Mouse (Mus musculus): ENCODE results near the gene Rbp3.

Gene Rbp3

DNA sequence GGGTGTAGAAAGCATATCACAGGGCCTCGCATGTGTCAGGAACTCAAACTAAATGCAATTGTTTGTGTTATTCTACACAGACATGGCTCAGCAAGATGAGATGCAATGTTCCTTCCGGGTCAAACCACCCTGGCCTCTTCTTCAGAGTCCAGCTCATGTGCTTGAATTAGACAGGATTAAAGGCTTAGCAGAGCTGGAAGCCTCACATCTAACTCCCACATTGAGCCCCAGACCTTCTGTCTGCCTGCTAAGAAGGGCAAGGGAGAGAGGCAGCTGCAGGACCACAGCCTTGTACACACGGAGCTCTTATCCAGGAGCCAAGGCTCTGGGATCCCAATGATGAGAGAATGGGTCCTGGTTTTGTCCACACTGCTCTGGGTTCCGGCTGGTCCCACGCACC lies at the start of gene Rbp3:
Rbp3 (plus strand) TSS at position 243 of the 400 bp plus-strand sequence.
- DNase-seq (ENCODE audit: low spot score) = no peak

DNA sequence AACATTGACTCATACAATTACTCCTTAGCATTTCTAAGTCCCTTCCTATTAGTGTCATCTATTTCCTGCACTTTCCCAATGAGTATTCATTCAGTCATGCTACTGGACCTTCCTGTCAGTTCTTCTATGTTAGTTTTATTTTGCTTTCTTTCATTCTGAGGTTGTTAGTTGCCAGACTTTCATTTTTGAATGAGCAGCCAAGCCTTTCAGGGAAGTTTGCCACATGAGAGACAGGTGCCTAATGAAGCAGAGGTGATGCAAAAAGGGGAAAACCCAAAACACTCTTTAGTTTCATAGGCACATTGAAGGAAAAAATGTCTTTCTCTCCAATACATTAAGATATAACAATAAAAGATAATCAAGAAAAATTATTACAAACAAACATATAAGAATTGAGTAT lies 49.0 kb upstream of the Rbp3 start:
- no peak for DNase-seq (ENCODE audit: low spot score)

DNA sequence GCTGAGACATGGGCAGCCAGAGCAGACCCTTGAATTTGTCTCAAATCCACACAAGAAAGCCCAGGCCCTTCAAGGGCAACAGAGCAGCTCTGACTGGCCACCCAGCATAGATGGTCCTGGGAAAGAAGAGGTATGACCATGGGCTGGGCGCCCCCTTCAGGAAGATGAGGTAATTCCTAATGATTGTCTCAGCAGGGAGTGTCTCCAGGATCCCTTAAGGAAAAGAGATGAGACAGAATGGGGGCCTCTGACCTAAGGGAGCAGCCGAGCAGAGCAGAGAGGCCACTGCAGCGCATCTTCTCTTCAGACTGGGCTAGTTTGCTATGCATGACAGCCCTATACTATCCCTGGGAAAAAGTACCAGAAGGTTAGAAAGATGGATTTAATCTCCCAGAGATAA lies 40.1 kb upstream of the Rbp3 start:
- no peak for DNase-seq (ENCODE audit: low spot score)

DNA sequence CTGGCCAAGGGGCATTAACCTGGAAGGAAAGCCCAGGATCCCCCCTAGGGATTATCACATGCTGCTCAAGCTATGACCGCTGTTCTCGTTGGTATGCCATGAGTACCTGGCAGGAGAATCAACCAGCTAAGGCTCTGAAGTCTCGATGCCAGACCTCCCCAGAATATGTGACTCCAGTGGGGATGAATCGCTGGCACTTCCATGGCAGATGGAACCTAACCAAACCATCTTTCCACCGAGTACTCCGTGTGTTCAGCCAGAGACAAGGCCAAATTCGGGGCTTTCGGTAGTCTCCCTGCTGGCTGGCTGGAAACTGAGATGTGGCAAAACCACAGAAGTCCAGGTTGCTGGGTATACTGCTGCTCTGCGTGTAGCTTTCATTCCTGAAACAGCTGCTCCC lies 39.6 kb upstream of the Rbp3 start:
- no peak for DNase-seq (ENCODE audit: low spot score)

DNA sequence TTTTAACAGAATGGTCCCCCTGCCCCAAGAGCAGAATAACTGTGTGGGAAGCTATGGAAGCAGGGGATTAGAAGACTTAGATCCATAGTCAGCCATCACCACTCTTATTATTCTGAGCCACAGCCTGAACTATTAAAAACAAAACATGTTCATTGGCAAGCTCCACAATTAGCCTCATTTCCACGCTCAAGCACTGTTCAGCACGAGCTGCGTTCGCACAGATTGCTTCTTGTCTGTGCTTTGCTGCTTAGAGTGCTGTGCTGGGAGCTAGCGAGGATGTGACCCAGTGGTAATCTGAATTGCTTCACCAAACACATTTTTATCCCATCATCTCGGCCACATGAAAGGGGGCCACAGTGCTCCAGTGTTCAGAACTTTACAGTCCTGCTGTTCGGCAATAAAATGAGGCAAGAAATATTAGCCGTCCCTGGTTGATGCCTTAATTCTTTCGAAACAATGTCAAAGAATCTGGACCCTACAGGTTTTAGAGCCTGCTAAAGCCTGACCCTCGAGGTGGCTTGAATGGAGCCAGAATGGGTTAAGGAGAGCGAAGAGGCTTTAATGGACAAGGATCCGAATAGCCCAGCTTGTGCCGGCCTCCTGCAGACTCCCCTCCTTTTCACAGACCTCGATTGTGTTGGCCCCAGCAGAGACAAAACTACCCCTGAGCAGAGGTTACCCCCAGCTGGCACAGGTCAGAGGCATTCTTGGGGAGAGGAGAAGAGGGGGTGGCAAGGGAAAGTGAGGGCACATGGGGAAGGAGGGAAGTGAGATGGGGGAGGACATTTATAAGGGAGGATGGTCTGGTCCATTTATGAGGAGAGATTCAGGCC lies 32.9 kb upstream of the Rbp3 start:
- no peak for DNase-seq (ENCODE audit: low spot score)

DNA sequence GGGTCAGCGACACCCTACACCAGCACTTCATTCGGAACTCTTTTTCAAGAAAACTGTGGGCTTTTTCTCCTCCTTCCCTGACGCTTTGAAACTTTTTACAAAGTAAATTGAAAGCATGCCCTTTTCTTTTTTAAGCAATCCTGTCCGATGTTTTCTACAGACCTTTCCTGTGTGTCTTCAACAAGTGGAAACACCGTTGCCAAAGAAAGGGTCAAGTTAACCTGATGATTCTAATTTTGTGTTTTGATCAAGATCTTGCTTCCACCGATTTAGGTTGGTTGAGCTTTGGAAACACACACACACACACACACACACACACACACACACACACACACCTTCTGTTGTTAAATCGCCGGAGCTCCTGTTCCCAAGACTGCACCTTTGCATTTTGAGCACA lies 31.0 kb upstream of the Rbp3 start:
- no peak for DNase-seq (ENCODE audit: low spot score)

DNA sequence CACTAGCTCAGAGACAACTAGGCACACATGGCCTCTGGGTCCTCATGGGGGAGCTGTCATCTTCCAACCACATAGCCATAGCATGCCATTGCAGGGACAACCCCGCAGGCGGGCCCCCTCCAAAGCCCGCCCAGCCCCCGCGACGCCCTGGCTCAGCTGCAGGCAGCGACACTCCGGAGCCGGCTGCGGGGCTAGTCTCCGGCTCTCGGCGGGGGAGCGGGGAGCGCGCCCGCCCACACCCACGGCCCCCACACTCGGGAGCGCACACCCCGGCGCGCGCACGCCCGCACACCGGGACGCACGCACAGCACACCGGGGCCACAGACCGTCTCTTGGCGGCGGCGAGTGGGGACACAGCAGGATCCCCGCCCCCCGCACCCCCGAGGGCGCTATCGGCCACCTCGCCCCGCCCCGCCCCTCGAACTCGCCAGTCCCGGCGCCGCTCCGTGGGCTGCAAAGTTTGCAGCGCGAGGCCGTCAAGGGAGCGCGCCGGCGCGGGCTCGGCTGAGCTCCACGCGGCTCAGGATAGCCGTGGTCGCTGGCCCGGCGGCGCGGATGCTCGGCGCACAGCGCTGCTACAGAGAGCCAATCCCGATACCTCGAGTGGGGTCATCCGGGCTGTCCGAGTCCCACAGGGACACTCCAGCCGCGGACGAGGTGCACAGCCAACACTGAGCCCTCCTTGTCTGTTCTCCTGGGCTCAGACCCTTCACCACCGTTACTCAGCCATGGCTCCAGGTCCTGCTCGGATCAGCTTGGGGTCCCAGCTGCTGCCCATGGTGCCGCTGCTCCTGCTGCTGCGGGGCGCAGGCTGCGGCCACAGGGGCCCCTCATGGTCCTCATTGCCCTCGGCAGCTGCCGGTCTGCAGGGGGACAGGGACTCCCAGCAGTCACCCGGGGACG lies 30.4 kb upstream of the Rbp3 start, which contains the start of gene Gdf10:
Gdf10 (plus strand) TSS at position 420 of the 903 bp plus-strand sequence.
- no peak for DNase-seq (ENCODE audit: low spot score)

DNA sequence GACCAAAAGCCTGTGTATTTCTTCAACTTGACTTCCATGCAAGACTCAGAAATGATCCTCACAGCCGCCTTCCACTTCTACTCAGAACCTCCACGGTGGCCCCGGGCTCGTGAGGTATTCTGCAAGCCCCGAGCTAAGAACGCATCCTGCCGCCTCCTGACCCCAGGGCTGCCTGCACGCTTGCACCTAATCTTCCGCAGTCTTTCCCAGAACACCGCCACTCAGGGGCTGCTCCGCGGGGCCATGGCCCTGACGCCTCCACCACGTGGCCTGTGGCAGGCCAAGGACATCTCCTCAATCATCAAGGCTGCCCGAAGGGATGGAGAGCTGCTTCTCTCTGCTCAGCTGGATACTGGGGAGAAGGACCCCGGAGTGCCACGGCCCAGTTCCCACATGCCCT lies 21.9 kb upstream of the Rbp3 start:
- no peak for DNase-seq (ENCODE audit: low spot score)

DNA sequence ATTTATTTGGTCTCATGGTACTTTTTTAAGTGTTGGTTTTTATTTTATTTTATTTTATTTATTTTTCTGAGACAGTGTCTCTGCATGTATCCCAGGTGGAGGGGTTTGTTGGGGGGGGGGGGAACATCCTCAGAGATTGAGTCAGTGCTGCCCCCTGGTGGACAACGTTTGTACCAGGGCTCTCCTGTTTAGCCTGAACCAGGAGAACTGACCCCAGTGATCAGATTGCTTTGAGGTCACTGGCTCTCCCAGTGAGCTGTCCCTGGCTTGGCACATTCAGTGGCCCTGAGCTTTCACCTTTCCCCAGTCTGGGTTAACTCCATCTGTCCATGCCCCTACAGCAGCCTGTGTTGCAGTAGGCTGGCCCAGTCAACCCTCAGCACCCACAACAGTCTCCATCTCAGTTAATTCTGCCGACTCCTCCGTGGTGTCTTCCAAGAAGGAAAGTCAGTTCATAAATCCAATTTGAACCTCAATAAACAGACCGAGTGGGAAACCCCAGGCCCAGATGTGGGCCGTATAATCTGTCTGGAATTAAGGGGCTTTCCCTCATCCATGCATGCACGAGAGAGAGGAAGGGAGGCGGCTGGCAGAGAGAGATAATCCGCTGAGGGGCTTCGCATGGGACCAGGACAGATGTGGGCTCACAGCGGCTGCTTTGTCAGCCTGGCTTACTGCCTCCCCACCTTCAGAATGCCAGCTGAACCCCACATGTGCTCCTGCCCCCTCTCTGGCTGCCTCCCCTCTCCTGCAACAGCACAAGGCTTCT lies 20.7 kb upstream of the Rbp3 start:
- no peak for DNase-seq (ENCODE audit: low spot score)

DNA sequence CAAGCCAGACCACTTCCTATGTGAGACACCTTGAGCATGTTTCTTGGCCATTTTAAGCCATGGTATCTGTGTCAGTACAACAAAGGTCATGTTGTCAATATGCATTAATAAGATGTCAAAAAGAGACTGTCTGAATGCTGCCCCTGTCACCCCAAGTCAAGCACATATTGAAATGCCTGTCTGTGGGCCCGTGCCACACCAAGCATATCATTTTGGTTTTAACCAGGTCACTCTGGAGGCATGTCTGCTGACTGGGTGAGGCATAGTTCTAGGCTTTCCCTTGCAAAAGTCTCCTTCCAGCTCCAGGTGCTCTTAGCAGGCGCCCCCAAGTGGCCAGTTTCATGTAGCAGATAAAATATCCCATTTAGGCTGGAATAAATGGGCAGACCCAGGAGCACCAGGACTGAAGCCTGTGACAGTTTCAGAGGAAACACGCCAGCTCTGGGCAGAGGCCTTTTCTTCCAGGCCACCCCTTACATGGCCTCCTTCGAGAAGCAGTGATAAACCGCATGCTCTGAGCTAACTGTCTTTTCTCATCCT lies 20.0 kb upstream of the Rbp3 start:
- peak; percentile 26 for DNase-seq (ENCODE audit: low spot score)

DNA sequence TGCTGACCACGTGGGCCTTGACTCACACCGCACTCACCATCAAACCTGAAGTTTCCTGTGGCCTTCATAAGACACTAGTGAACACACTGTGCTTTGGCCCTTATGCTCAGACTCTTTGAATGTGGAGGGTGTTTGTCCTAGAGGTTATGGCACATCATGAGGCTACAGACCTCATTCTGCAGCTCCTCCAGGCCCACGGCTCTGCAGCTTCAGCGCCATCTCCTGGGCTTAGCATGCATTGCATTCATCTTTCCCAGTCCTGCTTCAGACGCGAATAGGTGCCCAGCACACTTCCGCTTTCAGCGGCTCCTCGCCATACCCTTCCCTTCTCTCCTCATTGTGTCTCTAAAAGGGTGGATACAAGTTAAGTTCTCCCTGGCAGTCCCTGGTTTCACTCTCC lies 14.7 kb upstream of the Rbp3 start:
- DNase-seq (ENCODE audit: low spot score) = peak; percentile 35

DNA sequence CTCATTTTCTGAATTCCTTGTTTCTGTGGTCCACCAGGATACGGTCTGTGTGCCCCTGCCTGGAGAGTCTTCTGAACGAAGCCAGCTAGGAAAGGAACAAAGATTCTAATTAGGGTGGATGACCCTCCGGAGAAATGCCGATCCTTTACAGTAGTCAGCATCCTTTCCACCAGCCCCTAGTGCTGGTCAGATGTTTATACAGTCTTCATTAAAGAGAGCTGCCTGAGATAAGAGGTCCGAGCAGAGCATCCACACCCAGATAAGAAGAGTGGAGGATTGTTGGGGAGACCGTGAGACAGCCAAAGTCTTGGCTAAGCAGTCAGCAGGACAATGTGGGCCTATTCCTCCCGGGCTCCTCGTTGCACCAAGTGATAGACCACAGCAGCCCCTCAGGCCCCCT lies 13.1 kb upstream of the Rbp3 start, which contains the start of gene Gdf2:
Gdf2 (plus strand) TSS at position 301 of the 400 bp plus-strand sequence.
- no peak for DNase-seq (ENCODE audit: low spot score)

DNA sequence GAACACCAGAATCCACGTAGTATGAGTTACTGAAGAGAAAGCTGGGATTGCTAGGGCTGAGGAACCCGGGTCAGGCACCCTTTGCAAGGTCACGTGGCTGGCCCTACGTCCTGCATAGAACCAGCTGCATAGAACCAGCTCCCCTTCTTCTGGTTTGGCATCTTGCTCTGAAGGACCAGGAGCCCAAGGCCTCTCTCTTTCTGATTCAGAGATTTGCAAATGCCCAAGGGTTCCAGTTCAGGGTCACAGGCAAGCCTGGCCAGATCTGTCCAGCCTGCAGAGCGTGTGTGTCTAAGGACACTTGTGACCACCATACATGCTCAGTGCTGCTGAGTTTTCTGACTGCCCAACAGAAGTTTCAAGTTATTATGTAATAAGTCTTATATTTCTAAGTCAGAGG lies 11.6 kb upstream of the Rbp3 start:
- DNase-seq (ENCODE audit: low spot score) = no peak

DNA sequence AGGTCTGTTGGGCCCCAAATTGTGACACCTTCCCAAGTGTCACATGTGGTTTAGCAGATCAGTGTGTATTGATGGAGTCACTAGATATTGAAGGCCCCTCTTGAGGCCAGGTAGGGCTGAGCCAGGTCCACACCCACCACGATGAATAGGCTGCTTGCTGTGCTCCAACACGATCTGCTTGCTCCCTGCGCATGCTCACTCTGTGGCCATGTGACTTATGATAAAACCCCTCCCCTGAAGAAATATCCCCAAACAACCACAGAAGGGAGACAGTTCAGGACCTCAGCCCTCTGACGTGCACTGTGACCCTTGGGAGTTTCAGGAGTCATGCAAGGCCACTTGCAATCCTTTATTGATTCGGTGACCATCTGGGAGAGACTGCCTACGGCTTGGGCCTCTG lies 7.7 kb upstream of the Rbp3 start:
- no peak for DNase-seq (ENCODE audit: low spot score)

DNA sequence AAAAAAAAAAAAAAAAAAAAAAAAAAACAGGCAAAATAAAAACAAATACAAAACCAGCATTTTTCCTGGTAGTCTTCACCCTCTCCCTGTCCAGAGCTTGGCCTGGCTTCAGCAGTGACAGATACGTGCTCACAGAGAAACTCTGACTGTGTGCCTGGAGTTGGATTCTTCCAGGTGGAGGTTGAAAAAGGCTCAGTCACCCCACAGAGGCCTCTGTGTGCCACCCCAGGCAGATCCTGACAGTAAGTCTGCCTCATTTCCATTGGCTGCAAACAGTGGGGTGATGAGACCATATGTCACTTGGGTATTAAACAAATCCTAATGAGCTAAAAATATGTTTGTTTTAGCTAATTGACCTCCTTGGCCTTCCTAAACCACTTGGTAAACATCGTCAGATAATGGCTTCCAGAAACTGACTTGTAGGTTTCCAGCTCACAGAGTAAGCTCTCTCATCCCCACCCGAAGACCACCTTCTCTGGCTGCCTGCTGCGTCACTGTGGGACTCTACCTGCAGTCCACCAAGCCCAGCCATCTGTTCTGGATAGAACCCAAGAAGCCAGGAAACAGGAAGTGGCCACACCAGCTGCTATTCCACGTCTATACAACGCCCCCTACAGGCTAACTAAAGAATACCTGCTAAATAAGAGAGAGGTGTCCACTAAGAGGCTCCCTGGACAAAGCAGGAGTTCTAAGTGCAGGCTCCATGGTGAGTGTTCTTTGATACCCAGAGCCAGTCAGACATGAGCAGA lies 1.4 kb upstream of the Rbp3 start:
- DNase-seq (ENCODE audit: low spot score) = no peak

DNA sequence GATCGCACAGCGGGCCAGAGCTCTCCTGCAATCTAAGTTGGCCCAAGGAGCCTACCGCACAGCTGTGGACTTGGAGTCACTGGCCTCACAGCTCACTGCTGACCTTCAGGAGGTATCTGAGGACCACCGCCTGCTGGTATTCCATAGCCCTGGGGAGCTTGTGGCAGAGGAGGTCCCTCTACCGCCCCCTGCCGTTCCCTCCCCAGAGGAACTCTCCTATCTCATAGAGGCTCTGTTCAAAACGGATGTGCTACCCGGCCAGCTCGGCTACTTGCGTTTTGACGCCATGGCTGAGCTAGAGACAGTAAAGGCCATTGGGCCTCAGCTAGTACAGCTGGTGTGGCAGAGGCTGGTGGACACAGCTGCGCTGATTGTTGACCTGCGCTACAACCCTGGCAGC lies 2.3 kb downstream of the Rbp3 start:
- no peak for DNase-seq (ENCODE audit: low spot score)

DNA sequence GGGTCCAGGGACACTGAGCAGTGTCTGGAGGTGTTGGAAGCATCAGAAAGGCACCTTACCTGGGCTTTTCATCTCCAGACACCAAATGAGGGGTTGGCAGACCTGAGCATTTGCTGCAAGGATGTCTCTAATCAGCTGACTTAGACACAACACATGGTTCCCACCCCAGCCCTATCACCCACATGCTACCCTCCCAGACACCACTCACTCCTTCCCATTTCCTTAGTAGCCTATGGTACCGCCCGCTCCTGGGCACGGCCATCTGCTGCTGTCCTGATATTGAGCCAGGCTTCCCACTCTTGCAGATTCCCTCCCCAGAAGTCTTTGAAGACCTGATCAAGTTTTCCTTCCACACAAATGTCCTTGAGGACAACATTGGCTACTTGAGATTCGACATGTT lies 4.4 kb downstream of the Rbp3 start:
- no peak for DNase-seq (ENCODE audit: low spot score)

DNA sequence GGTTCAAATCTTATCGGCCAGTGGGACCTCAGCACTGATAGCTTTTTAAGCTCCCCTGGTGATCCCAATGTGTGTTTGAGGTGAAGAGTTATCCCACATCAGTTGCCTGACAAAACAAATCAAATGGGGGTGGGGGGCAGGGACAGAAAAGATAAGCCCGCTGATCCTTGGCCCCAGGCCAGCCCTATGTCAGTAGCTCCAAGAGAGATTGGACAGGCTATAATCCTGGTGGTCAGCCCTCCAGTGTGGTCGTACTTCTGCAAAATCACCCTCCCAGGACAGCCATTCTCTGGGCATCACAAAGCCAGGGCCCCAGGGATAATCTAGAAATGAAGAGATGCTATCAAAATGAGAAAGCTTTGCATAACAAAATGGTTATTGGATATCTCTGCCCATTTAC lies 5.0 kb downstream of the Rbp3 start:
- DNase-seq (ENCODE audit: low spot score) = no peak

DNA sequence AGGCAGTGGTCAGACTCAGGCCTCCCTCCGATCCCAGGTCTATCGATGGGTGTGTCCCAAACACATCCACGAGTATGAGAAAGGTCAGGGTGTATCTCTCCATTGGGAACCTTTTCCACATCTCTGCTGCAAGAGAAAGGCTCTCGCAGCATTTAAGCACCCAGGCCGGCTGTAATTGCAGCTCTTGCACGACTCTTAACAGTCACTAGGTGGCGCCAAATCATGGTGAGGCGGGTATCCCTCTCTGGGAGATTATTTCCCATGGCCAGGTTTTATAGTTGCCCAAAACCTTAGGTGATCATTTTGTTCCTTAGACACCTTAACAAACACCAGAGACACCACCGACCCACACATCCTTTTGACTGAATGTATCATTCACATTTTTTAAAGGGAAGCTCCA lies 5.5 kb downstream of the Rbp3 start:
- DNase-seq (ENCODE audit: low spot score) = peak; percentile 40

DNA sequence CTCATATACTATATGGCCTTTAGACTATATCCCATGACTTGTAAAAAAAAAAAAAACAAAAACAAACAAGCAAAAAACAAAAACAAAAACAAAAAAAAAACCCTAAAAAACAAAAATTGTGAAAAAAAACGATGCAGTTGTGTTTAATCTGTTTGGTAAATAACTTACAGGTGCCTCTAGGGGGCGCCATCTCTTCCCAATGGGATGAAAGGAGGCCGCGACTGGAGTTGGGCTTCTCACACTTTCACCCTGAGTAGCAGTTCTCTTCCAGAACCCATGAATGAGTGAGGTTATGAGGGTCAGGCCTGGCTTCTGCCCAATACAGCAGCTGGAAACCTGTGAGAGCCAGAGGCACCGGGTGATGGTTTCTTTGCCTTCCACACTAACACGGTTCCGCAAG lies 11.9 kb downstream of the Rbp3 start:
- no peak for DNase-seq (ENCODE audit: low spot score)

DNA sequence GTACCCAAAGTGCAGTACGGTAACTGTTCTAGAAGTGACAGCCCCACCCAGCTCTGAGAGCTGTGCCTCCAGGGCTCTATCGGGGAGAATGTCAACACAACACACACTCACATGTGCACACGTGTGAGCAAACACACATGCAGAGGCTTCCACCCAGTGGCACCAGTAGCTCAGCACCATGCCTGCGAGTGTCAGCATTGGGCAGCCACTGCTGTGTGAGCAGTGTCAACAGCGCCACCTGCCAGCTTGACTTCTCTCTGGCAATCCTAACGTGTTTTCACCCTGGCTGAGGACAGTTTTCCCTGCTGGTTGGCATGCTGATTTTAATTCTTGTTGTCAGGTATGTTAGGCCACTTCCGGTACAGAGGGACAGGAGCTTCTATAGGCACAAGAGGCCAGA lies 18.9 kb downstream of the Rbp3 start:
- no peak for DNase-seq (ENCODE audit: low spot score)
